Mouse (Mus musculus) small intestine, adult 2 months (tissue): ENCODE measurements around the gene Mturn. TPM values are rescaled to one million over a fixed set of nuclear protein-coding genes. Genes with fewer than 3 reads are reported as not detected.

Source experiments
- H3K27ac ChIP-seq: fragments of 200-500 bp; 2 replicates; pipeline ENCODE4 v1.5.1; 2012; ENCODE audit warnings: low read depth, low read length, control low read depth, inconsistent platforms; ENCODE audit not compliant: insufficient read depth
- H3K27me3 ChIP-seq: fragments of 200-500 bp; 2 replicates; pipeline ENCODE4 v1.6.1; 2012; ENCODE audit warnings: mild to moderate bottlenecking, moderate library complexity, low read length, inconsistent platforms; ENCODE audit not compliant: control insufficient read depth, insufficient read depth
- H3K36me3 ChIP-seq: fragments of 200-500 bp; 2 replicates; pipeline ENCODE4 v1.6.1; 2012; ENCODE audit warnings: mild to moderate bottlenecking, low read length, control low read depth, inconsistent platforms; ENCODE audit not compliant: control insufficient read depth, insufficient read depth
- H3K4me1 ChIP-seq: fragments of 200-500 bp; 2 replicates; pipeline ENCODE4 v1.6.1; 2012; ENCODE audit warnings: low read length, inconsistent platforms, mixed read lengths; ENCODE audit not compliant: control insufficient read depth, insufficient read depth, insufficient read length
- H3K4me3 ChIP-seq: fragments of 200-500 bp; 2 replicates; pipeline ENCODE4 v1.5.1; 2012; ENCODE audit warnings: low read depth, mild to moderate bottlenecking, control low read depth, inconsistent platforms, low read length, moderate library complexity
- CTCF ChIP-seq: fragments of 200-500 bp; IDR thresholded peaks from 2 replicates; pipeline ENCODE4 v1.5.1; 2012; ENCODE audit warnings: low read depth, mild to moderate bottlenecking, control low read depth, inconsistent platforms, low read length, moderate library complexity, mixed read lengths; ENCODE audit not compliant: insufficient replicate concordance, insufficient read length; ENCODE audit errors: extremely low read depth
- POLR2A ChIP-seq: fragments of 200-500 bp; IDR thresholded peaks from 2 replicates; pipeline ENCODE4 v1.6.1; 2012; ENCODE audit warnings: low read depth, mild to moderate bottlenecking, control low read depth, inconsistent platforms, low read length, moderate library complexity
- WGBS: fragments of 180-500 bp; shearing (Covaris S2); methylation state at CpG from one replicate; pipeline ENCODE4 v1.1.7; 2018; 5-methylcytosine and 5-hydroxymethylcytosine counted together
- polyA plus RNA-seq: library from polyadenylated mRNA; depleted of rRNA; stranded (reverse); fragments of >200 nt; gene quantifications from 2 replicates; pipeline ENCODE4 v1.2.3, GENCODE M21; 2012

The Mturn gene
- polyA plus RNA-seq, 1 experiment, result 3.8 TPM

DNA sequence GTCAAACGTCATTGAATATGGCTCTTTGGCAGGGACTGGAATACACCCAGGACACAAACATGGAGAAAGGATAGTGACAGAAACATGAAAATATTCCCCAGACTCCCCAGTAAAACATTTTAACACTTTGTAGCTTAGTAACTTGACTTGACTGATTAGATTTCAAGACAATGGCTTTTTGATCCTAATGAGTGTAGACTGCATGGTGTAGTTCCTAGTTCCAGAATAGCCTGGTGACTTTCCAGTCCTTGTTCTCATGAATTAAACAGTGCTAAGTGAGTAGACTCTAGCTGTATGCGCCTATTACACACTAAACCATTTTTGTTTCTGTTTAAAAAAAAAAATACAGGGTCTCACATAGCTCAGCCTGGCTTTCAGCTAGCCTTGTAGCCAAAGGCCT lies 24.7 kb downstream of the Mturn start:
- TF ChIP-seq CTCF (no peak), POLR2A (no peak)
- Histone ChIP-seq H3K4me1 (0 out of 2 replicates have a peak, but pooled peaks cover 5% of the 10 kb centered on the region), H3K4me3 (no peak overlapping the region), H3K36me3 (no peaks in the 10 kb centered on the region), H3K27me3 (no peaks in the 10 kb centered on the region), H3K27ac (no peak overlapping the region)
- WGBS, result 80% methylated on average over 2 of the region's 2 CpGs

DNA sequence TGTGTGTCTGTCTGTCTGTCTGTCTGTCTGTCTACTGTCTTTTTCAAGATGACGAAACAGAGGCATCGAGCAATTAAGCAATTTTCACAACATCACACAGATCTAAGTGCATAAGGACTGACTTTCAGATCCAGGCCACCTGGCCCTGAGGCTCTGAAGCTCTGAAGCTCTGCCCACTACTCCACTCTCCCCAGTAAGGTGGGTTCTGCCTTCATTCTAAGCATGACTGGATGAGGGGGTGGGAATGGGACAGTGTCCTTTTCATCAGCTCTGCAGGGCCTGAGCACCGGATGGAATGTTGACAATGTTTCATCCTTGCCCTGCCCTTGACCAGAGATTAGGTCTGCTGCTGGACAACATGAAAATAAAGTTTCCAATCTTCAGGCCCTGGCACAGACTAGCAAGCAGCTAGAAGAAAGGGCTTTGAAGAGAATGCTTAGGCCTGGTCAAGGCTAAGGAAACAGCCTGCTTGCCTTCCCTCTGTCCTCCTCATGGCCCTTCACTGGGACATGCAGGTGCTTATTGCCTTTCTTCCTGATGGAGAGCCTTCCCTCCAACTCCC lies 25.3 kb downstream of the Mturn start:
- Histone ChIP-seq H3K4me3 (no peak overlapping the region), H3K27me3 (no peaks in the 10 kb centered on the region), H3K4me1 (0 out of 2 replicates have a peak, but pooled peaks cover 5% of the 10 kb centered on the region), H3K27ac (no peak overlapping the region), H3K36me3 (no peaks in the 10 kb centered on the region)
- 85% methylated on average over 3 of the region's 3 CpGs for WGBS
- TF ChIP-seq POLR2A, result no peak
- no peak for TF ChIP-seq CTCF

- 95% methylated on average over 4 of the region's 4 CpGs for WGBS
Measured at GRCm38 (mm10) chr6:54708646-54709045, 27.2 kb downstream of the Mturn start.

GRCm38 (mm10) chr6:54715697-54716096 lies 34.3 kb downstream of the Mturn start:
- no peaks in the 10 kb centered on the region for H3K36me3 ChIP-seq
- TF ChIP-seq CTCF, result no peak
- no peak for TF ChIP-seq POLR2A
- H3K4me3 ChIP-seq, result no peak overlapping the region
- H3K4me1 ChIP-seq, result peaks cover 3% of the 10 kb centered on the region; the same call in 1 of the 2 replicates
- no peak overlapping the region for H3K27ac ChIP-seq
- WGBS, result 11% methylated on average over 2 of the region's 2 CpGs
- no peaks in the 10 kb centered on the region for H3K27me3 ChIP-seq

More at GRCm38 (mm10) chr6:54708646-54709045, 27.2 kb downstream of the Mturn start:
- Histone ChIP-seq H3K36me3 (no peaks in the 10 kb centered on the region), H3K27ac (no peak overlapping the region), H3K4me1 (0 out of 2 replicates have a peak, but pooled peaks cover 5% of the 10 kb centered on the region), H3K27me3 (no peaks in the 10 kb centered on the region), H3K4me3 (no peak overlapping the region)
- TF ChIP-seq POLR2A (no peak), CTCF (no peak)

DNA sequence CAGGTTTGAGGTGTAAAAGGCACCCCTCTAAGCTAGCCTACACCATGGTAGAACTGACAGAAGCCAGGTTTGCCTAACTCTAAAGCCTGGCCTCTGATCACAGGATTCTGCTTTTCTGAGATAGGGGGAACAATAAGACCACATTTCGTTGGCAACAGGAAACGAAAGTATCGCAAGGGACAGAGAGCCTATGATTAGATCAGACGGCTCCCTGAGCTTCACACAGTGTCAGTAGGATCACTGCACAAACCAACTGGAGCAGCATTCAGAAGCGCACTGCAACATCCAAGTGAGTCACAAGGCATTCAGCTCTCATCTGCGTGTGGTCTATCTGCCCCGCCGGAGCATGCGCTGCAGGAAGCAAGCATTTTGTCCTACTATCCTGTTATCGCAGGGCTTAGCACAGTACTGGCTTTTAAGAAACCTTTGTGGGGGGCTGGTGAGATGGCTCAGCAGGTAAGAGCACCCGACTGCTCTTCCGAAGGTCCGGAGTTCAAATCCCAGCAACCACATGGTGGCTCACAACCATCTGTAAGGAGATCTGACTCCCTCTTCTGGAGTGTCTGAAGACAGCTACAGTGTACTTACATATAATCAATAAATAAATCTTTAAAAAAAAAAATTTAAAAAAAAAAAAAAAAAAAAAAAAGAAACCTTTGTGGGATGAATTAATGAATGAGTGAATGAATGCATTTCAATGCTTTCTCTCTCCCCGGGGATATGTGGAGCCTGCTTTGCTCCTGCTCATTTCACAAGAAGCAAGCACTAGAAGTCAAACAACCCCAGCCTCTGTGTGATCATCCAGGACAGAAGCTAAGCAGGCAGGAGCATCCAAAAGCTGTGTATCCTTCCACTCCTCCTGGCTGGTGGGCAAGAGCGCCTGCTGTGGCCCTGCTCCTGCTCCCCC lies 37.6 kb downstream of the Mturn start:
- TF ChIP-seq CTCF (no peak), POLR2A (no peak)
- Histone ChIP-seq H3K4me1 (peaks cover 3% of the 10 kb centered on the region; the same call in 1 of the 2 replicates), H3K27me3 (no peaks in the 10 kb centered on the region), H3K27ac (no peak overlapping the region), H3K36me3 (no peaks in the 10 kb centered on the region), H3K4me3 (no peak overlapping the region)
- 72% methylated on average over 15 of the region's 15 CpGs for WGBS

DNA sequence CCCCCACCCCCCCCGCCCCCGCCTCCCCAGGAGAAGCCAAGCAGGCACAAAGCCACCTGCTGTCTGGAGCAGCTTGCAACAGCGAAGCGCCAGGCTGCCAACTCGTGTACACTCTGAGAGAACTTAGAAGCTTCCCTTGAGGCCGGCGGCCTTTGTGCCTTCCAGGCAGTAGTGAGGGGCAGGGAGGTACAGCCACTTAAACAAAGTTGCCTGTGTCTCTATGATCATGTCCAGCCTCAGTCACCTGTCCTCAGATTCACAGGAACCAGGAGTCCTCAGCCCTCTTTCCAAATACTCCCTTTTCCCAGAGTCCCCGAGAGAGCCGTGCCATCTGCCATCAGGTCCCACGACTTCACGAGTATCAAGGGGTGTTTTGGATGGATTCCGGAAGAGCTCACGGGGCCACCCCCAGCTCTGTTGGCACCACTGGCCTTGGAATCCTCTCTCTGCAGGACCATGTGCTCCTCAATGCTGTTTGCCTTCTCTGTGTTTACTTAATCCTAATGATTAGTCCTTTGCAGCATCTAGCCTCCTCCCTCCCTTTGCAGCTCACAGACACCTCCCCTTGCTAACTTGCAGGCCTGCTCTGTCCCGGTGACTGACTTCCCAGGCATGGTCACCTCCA lies 38.4 kb downstream of the Mturn start:
- H3K4me1 ChIP-seq, result peaks cover 3% of the 10 kb centered on the region; the same call in 1 of the 2 replicates
- TF ChIP-seq POLR2A, result no peak
- TF ChIP-seq CTCF, result no peak
- whole genome bisulfite sequencing, result 33% methylated on average over 14 of the region's 14 CpGs
- H3K36me3 ChIP-seq, result no peaks in the 10 kb centered on the region
- no peaks in the 10 kb centered on the region for H3K27me3 ChIP-seq
- H3K4me3 ChIP-seq, result no peak overlapping the region
- no peak overlapping the region for H3K27ac ChIP-seq
